Mouse (Mus musculus) embryonic facial prominence, embryonic 13.5 days (tissue): ENCODE results near the gene Gli3. TPM values are rescaled to one million over a fixed set of nuclear protein-coding genes. Genes with fewer than 3 reads are reported as not detected.

ENCODE experiments used
- ATAC-seq: fragments of 200-750 bp; cut with Nextera tagmentation; 2 replicates; pipeline ENCODE4 v1.8.0; 2017; ENCODE audit warnings: low read depth; ENCODE audit not compliant: insufficient number of reproducible peaks, insufficient read depth, low FRiP score, low TSS enrichment
- H3K27ac ChIP-seq: fragments of 300-500 bp; sonication (generic); 2 replicates; pipeline ENCODE4 v1.5.1; 2015; ENCODE audit warnings: moderate library complexity, mild to moderate bottlenecking, inconsistent platforms
- H3K27me3 ChIP-seq: fragments of 300-500 bp; sonication (generic); 2 replicates; pipeline ENCODE4 v1.6.1; 2015; ENCODE audit warnings: mild to moderate bottlenecking, inconsistent platforms
- H3K36me3 ChIP-seq: fragments of 300-500 bp; sonication (generic); 2 replicates; pipeline ENCODE4 v1.6.1; 2015; ENCODE audit warnings: mild to moderate bottlenecking, inconsistent platforms
- H3K4me1 ChIP-seq: fragments of 300-500 bp; sonication (generic); 2 replicates; pipeline ENCODE4 v1.6.1; 2015; ENCODE audit warnings: inconsistent platforms
- H3K4me2 ChIP-seq: fragments of 300-500 bp; sonication (generic); 2 replicates; pipeline ENCODE4 v1.6.1; 2015; ENCODE audit warnings: moderate library complexity, mild to moderate bottlenecking, inconsistent platforms
- H3K4me3 ChIP-seq: fragments of 300-500 bp; sonication (generic); 2 replicates; pipeline ENCODE4 v1.5.1; 2015; ENCODE audit warnings: mild to moderate bottlenecking, inconsistent platforms
- H3K9ac ChIP-seq: fragments of 300-500 bp; sonication (generic); 2 replicates; pipeline ENCODE4 v1.6.1; 2015; ENCODE audit warnings: mild to moderate bottlenecking, inconsistent platforms
- H3K9me3 ChIP-seq: fragments of 300-500 bp; sonication (generic); 2 replicates; pipeline ENCODE4 v1.6.1; 2016; ENCODE audit warnings: inconsistent platforms
- WGBS: fragments of 180-500 bp; shearing (Covaris S2); methylation state at CpG from one replicate; pipeline ENCODE4 v1.1.7; 2015; ENCODE audit warnings: mixed read lengths; 5-methylcytosine and 5-hydroxymethylcytosine counted together
- polyA plus RNA-seq: library from polyadenylated mRNA; unstranded; fragments of >200 nt; fragmentation: Nextera tagmentation; extraction: Ambion mirVana; gene quantifications from 2 replicates; pipeline ENCODE4 v1.2.1, GENCODE M21; 2015

Gene Gli3
- polyA plus RNA-seq, 1 experiment from 2014 or later = 32.8 TPM

- H3K4me2 ChIP-seq = no peak overlapping the region
- no peaks in the 10 kb centered on the region for H3K36me3 ChIP-seq
- H3K27me3 ChIP-seq = no peaks in the 10 kb centered on the region
- no peaks in the 10 kb centered on the region for H3K9me3 ChIP-seq
- WGBS = 20% methylated on average over 4 of the region's 4 CpGs
- H3K9ac ChIP-seq = no peak overlapping the region
- no peak for ATAC-seq
- H3K4me3 ChIP-seq = no peak overlapping the region
- H3K27ac ChIP-seq = peak overlapping the region; percentile 39; the same call in 1 of the 2 replicates
- peaks cover 33% of the 10 kb centered on the region for H3K4me1 ChIP-seq
Observed at GRCm38 (mm10) chr13:15602677-15603221, 139.7 kb downstream of the Gli3 start.

GRCm38 (mm10) chr13:15604074-15604473 lies 141.0 kb downstream of the Gli3 start:
- no peaks in the 10 kb centered on the region for H3K36me3 ChIP-seq
- no peak overlapping the region for H3K4me2 ChIP-seq
- H3K9me3 ChIP-seq = no peaks in the 10 kb centered on the region
- H3K4me3 ChIP-seq = no peak overlapping the region
- H3K27me3 ChIP-seq = no peaks in the 10 kb centered on the region
- peaks cover 33% of the 10 kb centered on the region for H3K4me1 ChIP-seq
- H3K9ac ChIP-seq = no peak overlapping the region
- WGBS = 24% methylated on average over 6 of the region's 6 CpGs
- peak overlapping the region; percentile 33 for H3K27ac ChIP-seq
- no peak for ATAC-seq

- H3K4me1 ChIP-seq = peaks cover 52% of the 10 kb centered on the region
- 76% methylated on average over 3 of the region's 3 CpGs for WGBS
- no peak overlapping the region for H3K27ac ChIP-seq
- no peaks in the 10 kb centered on the region for H3K36me3 ChIP-seq
- no peaks in the 10 kb centered on the region for H3K27me3 ChIP-seq
- no peak for ATAC-seq
- no peak overlapping the region for H3K4me2 ChIP-seq
- no peak overlapping the region for H3K9ac ChIP-seq
- H3K9me3 ChIP-seq = no peaks in the 10 kb centered on the region
- H3K4me3 ChIP-seq = no peak overlapping the region
Observed at GRCm38 (mm10) chr13:15617423-15617822, 154.4 kb downstream of the Gli3 start.

DNA sequence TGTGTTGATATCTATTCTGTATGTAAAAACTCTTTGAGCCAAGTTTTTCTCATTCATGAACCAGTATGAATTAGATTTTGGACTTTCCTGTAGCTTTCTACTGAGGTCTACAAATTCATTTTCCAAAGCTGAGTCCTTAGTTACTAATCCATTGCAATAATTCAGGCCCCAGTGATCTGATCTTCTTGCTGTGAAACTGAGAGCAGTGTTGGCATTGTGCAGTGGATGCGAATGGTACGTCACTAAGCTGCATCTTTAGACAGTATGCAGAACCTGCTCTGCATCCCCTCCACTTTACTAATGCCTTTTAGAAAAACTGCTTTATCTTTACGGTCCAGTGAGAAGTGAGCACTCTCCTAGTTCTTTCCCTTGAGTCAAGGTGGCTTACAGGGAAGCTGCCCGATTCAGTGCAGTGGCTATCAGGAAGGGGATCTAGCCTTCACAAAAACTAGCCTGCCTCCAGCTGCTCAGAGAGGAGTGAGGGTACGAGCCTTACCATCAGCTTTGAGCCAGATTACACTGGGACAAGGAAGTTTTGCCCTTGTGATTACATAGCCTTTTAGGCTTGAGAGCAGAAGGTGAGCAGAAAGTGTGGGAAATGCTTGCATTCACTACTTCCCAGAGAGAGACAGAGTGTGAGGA lies 155.1 kb downstream of the Gli3 start:
- WGBS = 70% methylated on average over 5 of the region's 5 CpGs
- no peak for ATAC-seq
- H3K9ac ChIP-seq = no peak overlapping the region
- H3K4me1 ChIP-seq = peaks cover 53% of the 10 kb centered on the region
- H3K27ac ChIP-seq = 0 out of 2 replicates have a peak overlapping the region, but pooled peaks have one; percentile 34
- H3K27me3 ChIP-seq = no peaks in the 10 kb centered on the region
- no peaks in the 10 kb centered on the region for H3K36me3 ChIP-seq
- no peak overlapping the region for H3K4me3 ChIP-seq
- H3K4me2 ChIP-seq = no peak overlapping the region
- no peaks in the 10 kb centered on the region for H3K9me3 ChIP-seq

- no peak overlapping the region for H3K4me3 ChIP-seq
- no peaks in the 10 kb centered on the region for H3K9me3 ChIP-seq
- no peak overlapping the region for H3K4me2 ChIP-seq
- H3K4me1 ChIP-seq = peaks cover 59% of the 10 kb centered on the region
- H3K36me3 ChIP-seq = no peaks in the 10 kb centered on the region
- H3K27ac ChIP-seq = peak overlapping the region; percentile 11; the same call in 1 of the 2 replicates
- H3K27me3 ChIP-seq = no peaks in the 10 kb centered on the region
- H3K9ac ChIP-seq = no peak overlapping the region
- WGBS = 39% methylated on average over 7 of the region's 7 CpGs
- 0 out of 2 replicates have a peak, but pooled peaks have one; percentile 48 for ATAC-seq
Observed at GRCm38 (mm10) chr13:15621009-15621408, 158.0 kb downstream of the Gli3 start.

GRCm38 (mm10) chr13:15624490-15625353 lies 161.7 kb downstream of the Gli3 start:
- Histone ChIP-seq H3K9ac (no peak overlapping the region), H3K4me3 (no peak overlapping the region), H3K27ac (peak overlapping the region; percentile 71), H3K36me3 (no peaks in the 10 kb centered on the region), H3K4me2 (peak overlapping the region; percentile 24; the same call in 1 of the 2 replicates), H3K9me3 (no peaks in the 10 kb centered on the region), H3K27me3 (no peaks in the 10 kb centered on the region), H3K4me1 (peaks cover 50% of the 10 kb centered on the region)
- 22% methylated on average over 8 of the region's 8 CpGs for WGBS
- peak; percentile 56; the same call in 1 of the 2 replicates for ATAC-seq

- Histone ChIP-seq H3K36me3 (peaks cover 27% of the 10 kb centered on the region), H3K9me3 (no peaks in the 10 kb centered on the region), H3K4me3 (no peak overlapping the region), H3K4me1 (0 out of 2 replicates have a peak, but pooled peaks cover 3% of the 10 kb centered on the region), H3K27ac (no peak overlapping the region), H3K9ac (no peak overlapping the region), H3K4me2 (no peak overlapping the region), H3K27me3 (no peaks in the 10 kb centered on the region)
- 97% methylated on average over 1 of the region's 1 CpGs for WGBS
- no peak for ATAC-seq
Observed at GRCm38 (mm10) chr13:15641548-15641947, 178.5 kb downstream of the Gli3 start.

GRCm38 (mm10) chr13:15660502-15660901 lies 197.5 kb downstream of the Gli3 start:
- no peak for ATAC-seq
- Histone ChIP-seq H3K27ac (no peak overlapping the region), H3K36me3 (peaks cover 43% of the 10 kb centered on the region)

GRCm38 (mm10) chr13:15662375-15662774 lies 199.3 kb downstream of the Gli3 start:
- H3K9ac ChIP-seq = no peak overlapping the region
- ATAC-seq = no peak
- no peaks in the 10 kb centered on the region for H3K27me3 ChIP-seq
- H3K36me3 ChIP-seq = peaks cover 43% of the 10 kb centered on the region
- H3K4me3 ChIP-seq = no peak overlapping the region
- 25% methylated on average over 10 of the region's 10 CpGs for WGBS
- no peaks in the 10 kb centered on the region for H3K9me3 ChIP-seq
- no peak overlapping the region for H3K4me2 ChIP-seq
- H3K4me1 ChIP-seq = peaks cover 34% of the 10 kb centered on the region
- no peak overlapping the region for H3K27ac ChIP-seq

More at GRCm38 (mm10) chr13:15660502-15660901, 197.5 kb downstream of the Gli3 start:
- peaks cover 27% of the 10 kb centered on the region for H3K4me1 ChIP-seq
- no peak overlapping the region for H3K4me2 ChIP-seq
- no peaks in the 10 kb centered on the region for H3K9me3 ChIP-seq
- H3K27me3 ChIP-seq = no peaks in the 10 kb centered on the region
- WGBS = 85% methylated on average over 5 of the region's 5 CpGs
- H3K9ac ChIP-seq = no peak overlapping the region
- H3K4me3 ChIP-seq = no peak overlapping the region

- Histone ChIP-seq H3K27ac (peak overlapping the region; percentile 49), H3K27me3 (no peaks in the 10 kb centered on the region), H3K4me2 (no peak overlapping the region), H3K9me3 (no peaks in the 10 kb centered on the region), H3K36me3 (peaks cover 48% of the 10 kb centered on the region), H3K4me1 (peaks cover 34% of the 10 kb centered on the region), H3K4me3 (no peak overlapping the region), H3K9ac (no peak overlapping the region)
- WGBS = 12% methylated on average over 7 of the region's 7 CpGs
- ATAC-seq = 0 out of 2 replicates have a peak, but pooled peaks have one; percentile 32
Observed at GRCm38 (mm10) chr13:15664580-15665201, 201.7 kb downstream of the Gli3 start.

DNA sequence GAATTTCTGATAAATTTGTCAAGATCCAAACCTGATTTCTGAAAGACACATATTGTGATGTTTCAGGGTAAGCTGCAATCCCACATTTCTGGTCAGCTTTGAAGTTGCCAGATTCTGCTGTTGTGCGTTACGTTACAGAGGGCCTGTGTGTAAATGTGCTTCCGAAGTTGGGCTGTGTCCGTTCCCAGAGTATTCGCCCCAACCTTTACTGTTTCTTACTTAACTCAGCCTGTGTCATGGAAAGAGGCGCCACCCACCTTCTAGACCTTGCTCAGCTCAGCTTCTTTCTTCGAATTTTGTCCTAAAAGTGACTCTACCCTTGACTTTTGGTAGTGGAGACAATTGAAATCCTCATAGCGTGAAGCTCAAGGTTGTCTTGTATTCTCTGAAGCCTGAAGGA lies 202.5 kb downstream of the Gli3 start:
- Histone ChIP-seq H3K36me3 (peaks cover 40% of the 10 kb centered on the region), H3K9ac (no peak overlapping the region), H3K9me3 (no peaks in the 10 kb centered on the region), H3K27me3 (no peaks in the 10 kb centered on the region), H3K4me1 (peaks cover 34% of the 10 kb centered on the region), H3K27ac (no peak overlapping the region), H3K4me3 (no peak overlapping the region), H3K4me2 (no peak overlapping the region)
- ATAC-seq = no peak
- WGBS = 68% methylated on average over 8 of the region's 8 CpGs
